Mouse (Mus musculus) C2C12 (cell line): ENCODE results near the gene Nars2. TPM values are rescaled to one million over a fixed set of nuclear protein-coding genes. Genes with fewer than 3 reads are reported as not detected.

Experiments
- H3K27me3 ChIP-seq: one replicate; pipeline ENCODE4 v1.6.1; 2011; ENCODE audit not compliant: control insufficient read depth, insufficient read depth, insufficient read length
- H3K36me3 ChIP-seq: one replicate; pipeline ENCODE4 v1.6.1; 2011; ENCODE audit not compliant: control insufficient read depth, insufficient read depth
- H3K4me3 ChIP-seq: one replicate; pipeline ENCODE4 v1.5.1; 2011; ENCODE audit warnings: mild to moderate bottlenecking, control low read depth; ENCODE audit not compliant: poor library complexity, insufficient read depth, severe bottlenecking
- H3K79me2 ChIP-seq: one replicate; pipeline ENCODE4 v1.6.1; 2011; ENCODE audit not compliant: control insufficient read depth, insufficient read depth
- H3K79me3 ChIP-seq: one replicate; pipeline ENCODE4 v1.6.1; 2011; ENCODE audit warnings: low read depth, control low read depth
- H3ac ChIP-seq: one replicate; pipeline ENCODE3; 2011; ENCODE audit warnings: low read depth; ENCODE audit not compliant: control insufficient read depth, insufficient read length
- CEBPB ChIP-seq: IDR thresholded peaks from one replicate; pipeline ENCODE4 v1.6.1; 2011; ENCODE audit warnings: low read depth, mild to moderate bottlenecking, control low read depth, moderate library complexity
- CTCF ChIP-seq: IDR thresholded peaks from one replicate; pipeline ENCODE4 v1.5.1; 2011; ENCODE audit not compliant: control insufficient read depth, insufficient read depth, insufficient read length
- FOSL1 ChIP-seq: IDR thresholded peaks from one replicate; pipeline ENCODE4 v1.8.0; 2011; ENCODE audit warnings: mild to moderate bottlenecking, low read length; ENCODE audit not compliant: poor library complexity, insufficient read depth, severe bottlenecking
- MAX ChIP-seq: IDR thresholded peaks from one replicate; pipeline ENCODE4 v1.6.1; 2011; ENCODE audit warnings: mild to moderate bottlenecking, control low read depth
- MYOD1 ChIP-seq: IDR thresholded peaks from one replicate; pipeline ENCODE4 v1.6.1; 2011; ENCODE audit warnings: low read depth; ENCODE audit not compliant: control insufficient read depth, insufficient read length
- MYOG ChIP-seq: IDR thresholded peaks from one replicate; pipeline ENCODE4 v1.6.1; 2011; ENCODE audit not compliant: control insufficient read depth, insufficient read length; ENCODE audit errors: extremely low read depth
- USF1 ChIP-seq: IDR thresholded peaks from one replicate; pipeline ENCODE4 v1.6.1; 2011; ENCODE audit warnings: low read depth, mild to moderate bottlenecking, control low read depth, moderate library complexity
- polyA plus RNA-seq: library from polyadenylated mRNA; unstranded; fragments of >200 nt; fragmentation: generic; extraction: Trizol; gene quantifications from one replicate; pipeline ENCODE4 v1.2.1, GENCODE M21; 2012; ENCODE audit warnings: missing spikeins

Gene Nars2
- polyA plus RNA-seq, 1 experiment = 5.6 TPM

GRCm38 (mm10) chr7:96905422-96905821 lies 45.9 kb upstream of the Nars2 start:
- H3K79me3 ChIP-seq = no peaks in the 10 kb centered on the region
- no peaks in the 10 kb centered on the region for H3K36me3 ChIP-seq
- H3K4me3 ChIP-seq = no peak overlapping the region
- TF ChIP-seq MYOD1 (no peak), CTCF (no peak), MAX (no peak), CEBPB (no peak), MYOG (no peak), FOSL1 (no peak), USF1 (no peak)
- no peaks in the 10 kb centered on the region for H3K27me3 ChIP-seq
- H3K79me2 ChIP-seq = no peaks in the 10 kb centered on the region
- H3ac ChIP-seq = no peak overlapping the region

- Histone ChIP-seq H3K4me3 (no peak overlapping the region), H3K79me2 (no peaks in the 10 kb centered on the region), H3K27me3 (no peaks in the 10 kb centered on the region), H3K79me3 (no peaks in the 10 kb centered on the region), H3K36me3 (no peaks in the 10 kb centered on the region), H3ac (no peak overlapping the region)
- no peak for TF ChIP-seq CTCF
- no peak for TF ChIP-seq FOSL1
- TF ChIP-seq CEBPB = no peak
- no peak for TF ChIP-seq USF1
Measured at GRCm38 (mm10) chr7:96906216-96906615, 45.1 kb upstream of the Nars2 start.

GRCm38 (mm10) chr7:96907971-96908680 lies 43.2 kb upstream of the Nars2 start:
- Histone ChIP-seq H3ac (no peak overlapping the region), H3K79me2 (no peaks in the 10 kb centered on the region), H3K79me3 (no peaks in the 10 kb centered on the region), H3K4me3 (no peak overlapping the region), H3K27me3 (no peaks in the 10 kb centered on the region), H3K36me3 (no peaks in the 10 kb centered on the region)
- no peak for TF ChIP-seq CTCF
- TF ChIP-seq MYOD1 = no peak
- no peak for TF ChIP-seq MYOG
- no peak for TF ChIP-seq USF1
- no peak for TF ChIP-seq FOSL1
- no peak for TF ChIP-seq CEBPB
- no peak for TF ChIP-seq MAX

- Histone ChIP-seq H3K27me3 (no peaks in the 10 kb centered on the region), H3K79me2 (no peaks in the 10 kb centered on the region), H3ac (no peak overlapping the region), H3K4me3 (no peak overlapping the region), H3K36me3 (no peaks in the 10 kb centered on the region), H3K79me3 (no peaks in the 10 kb centered on the region)
- no peak for TF ChIP-seq CTCF
- no peak for TF ChIP-seq MYOD1
- TF ChIP-seq MYOG = no peak
- TF ChIP-seq FOSL1 = no peak
- no peak for TF ChIP-seq USF1
- no peak for TF ChIP-seq MAX
- TF ChIP-seq CEBPB = no peak
Measured at GRCm38 (mm10) chr7:96909856-96910255, 41.4 kb upstream of the Nars2 start.

- H3K79me3 ChIP-seq = no peaks in the 10 kb centered on the region
- H3ac ChIP-seq = no peak overlapping the region
- no peaks in the 10 kb centered on the region for H3K36me3 ChIP-seq
- no peaks in the 10 kb centered on the region for H3K27me3 ChIP-seq
- no peak overlapping the region for H3K4me3 ChIP-seq
- H3K79me2 ChIP-seq = no peaks in the 10 kb centered on the region
- TF ChIP-seq MYOD1 (no peak), MAX (no peak), CTCF (no peak), USF1 (no peak), CEBPB (no peak), MYOG (no peak), FOSL1 (no peak)
Measured at GRCm38 (mm10) chr7:96910310-96910960, 40.9 kb upstream of the Nars2 start.
